Mouse (Mus musculus): ENCODE measurements around the gene Olfr1141.

Olfr1141 gene

GRCm38 (mm10) chr2:87753891-87754290 lies at the start of gene Olfr1141:
Olfr1141 (minus strand) TSS chr2:87753991.
- no peak for DNase-seq (ENCODE audit: extremely low read depth, insufficient read length, low spot score)

- DNase-seq (ENCODE audit: extremely low read depth, insufficient read length, low spot score), result no peak
Observed at GRCm38 (mm10) chr2:87800292-87800691, 46.5 kb upstream of the Olfr1141 start, which contains the start of gene Olfr1143. Olfr1143 (plus strand) TSS chr2:87800592.

- no peak for DNase-seq (ENCODE audit: extremely low read depth, insufficient read length, low spot score)
Observed at GRCm38 (mm10) chr2:87779183-87779582, 25.4 kb upstream of the Olfr1141 start, which contains the start of gene Olfr152. Olfr152 (plus strand) TSS chr2:87779483.

DNA sequence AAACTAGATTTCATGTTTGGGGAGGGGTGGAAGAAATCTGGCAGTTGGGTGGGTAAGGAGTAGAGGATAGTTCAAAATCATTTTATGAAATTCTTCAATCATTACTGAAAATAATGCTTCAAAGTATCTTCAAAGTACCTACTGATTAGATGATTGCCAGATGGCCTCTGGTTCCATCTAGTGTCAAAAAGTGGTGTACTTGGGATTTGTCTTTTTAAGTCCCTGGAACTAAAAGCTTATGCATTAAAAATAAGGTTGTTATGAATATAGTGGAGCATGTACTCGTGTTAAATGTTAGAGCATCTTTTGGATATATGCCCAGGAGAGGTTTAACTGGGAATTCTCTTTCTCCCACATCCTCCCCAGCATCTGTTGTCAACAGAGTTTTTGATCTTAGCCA lies 22.4 kb upstream of the Olfr1141 start:
- no peak for DNase-seq (ENCODE audit: extremely low read depth, insufficient read length, low spot score)

DNA sequence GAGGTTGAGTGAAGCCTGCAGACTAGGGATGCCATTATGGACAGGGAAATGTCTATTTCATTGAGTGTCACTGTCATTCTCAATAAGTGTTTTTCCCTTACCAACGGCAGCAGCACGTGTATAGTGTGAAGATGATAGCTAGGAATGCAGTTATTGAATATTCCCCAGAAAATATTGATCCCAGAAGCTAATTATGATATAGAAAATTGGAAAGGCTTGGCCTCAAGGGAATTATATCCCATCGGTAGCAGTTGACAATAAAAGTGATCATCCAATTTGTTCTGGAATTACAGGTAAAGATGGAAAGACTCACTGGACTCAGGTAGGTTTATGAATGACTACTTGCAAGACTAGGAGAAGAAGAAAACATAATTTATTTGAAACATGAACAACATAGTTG lies 10.3 kb downstream of the Olfr1141 start, which contains the start of gene Olfr1140:
TSS of gene Olfr1140 (plus strand) at position 301 of the 400 bp plus-strand sequence.
- DNase-seq (ENCODE audit: extremely low read depth, insufficient read length, low spot score), result no peak

DNA sequence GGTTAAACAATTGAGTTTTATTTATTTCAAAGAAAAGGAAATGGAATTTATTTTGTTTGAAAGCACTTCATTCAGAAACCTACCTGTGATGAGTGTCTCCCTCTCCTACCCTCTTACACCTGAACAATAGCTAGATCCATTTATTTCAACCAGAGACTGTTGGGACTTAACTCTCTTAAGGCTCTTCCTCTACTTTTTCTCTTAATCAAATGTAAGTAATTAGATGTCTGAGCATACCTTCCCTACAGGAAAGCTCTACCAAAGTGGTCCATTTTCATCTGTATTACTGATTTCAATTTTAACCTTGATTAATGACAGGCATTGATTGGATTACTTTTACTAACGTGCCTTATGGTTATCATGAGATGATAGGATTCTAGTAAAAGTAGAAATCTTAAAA lies 13.9 kb downstream of the Olfr1141 start, which contains the start of gene Olfr1138:
TSS of gene Olfr1138 (minus strand) at position 101 of the 400 bp plus-strand sequence.
- DNase-seq (ENCODE audit: extremely low read depth, insufficient read length, low spot score), result no peak

- DNase-seq (ENCODE audit: extremely low read depth, insufficient read length, low spot score), result no peak
Observed at GRCm38 (mm10) chr2:87713079-87713478, 40.7 kb downstream of the Olfr1141 start, which contains the start of gene Olfr1137. Olfr1137 (minus strand) TSS chr2:87713179.
